Mouse (Mus musculus): Measurements from ENCODE around the gene Ak4.

GRCm38 (mm10) chr4:101442791-101443190 is 23.7 kb downstream of the Ak4 start:
- no peak for TF ChIP-seq POLR2A (IDR thresholded peaks at IDR 0.05; ENCODE audit: extremely low read depth, insufficient read depth, low read length)
- TF ChIP-seq CTCF (IDR thresholded peaks at IDR 0.05; ENCODE audit: low read depth, low read length): no peak
